Mouse (Mus musculus): Measurements from ENCODE around the gene Gm17304.

GRCm38 (mm10) chr5:106622193-106622592 is 13.3 kb downstream of the Gm17304 start:
- TF ChIP-seq CTCF (IDR thresholded peaks at IDR 0.05) (no peak), EP300 (IDR thresholded peaks at IDR 0.05; ENCODE audit: insufficient read depth, low read depth, low read length) (no peak), POLR2A (IDR thresholded peaks at IDR 0.05; ENCODE audit: insufficient read depth, low read depth, low read length) (no peak)

Measured in heart, adult 2 months (tissue).